Mouse (Mus musculus): ENCODE results near the gene Rnf103. TPM values are rescaled to one million over a fixed set of nuclear protein-coding genes. Genes with fewer than 3 reads are reported as not detected.

Gene Rnf103
- polyA plus RNA-seq, 1 experiment from 2014 or later = 27.3 TPM

DNA sequence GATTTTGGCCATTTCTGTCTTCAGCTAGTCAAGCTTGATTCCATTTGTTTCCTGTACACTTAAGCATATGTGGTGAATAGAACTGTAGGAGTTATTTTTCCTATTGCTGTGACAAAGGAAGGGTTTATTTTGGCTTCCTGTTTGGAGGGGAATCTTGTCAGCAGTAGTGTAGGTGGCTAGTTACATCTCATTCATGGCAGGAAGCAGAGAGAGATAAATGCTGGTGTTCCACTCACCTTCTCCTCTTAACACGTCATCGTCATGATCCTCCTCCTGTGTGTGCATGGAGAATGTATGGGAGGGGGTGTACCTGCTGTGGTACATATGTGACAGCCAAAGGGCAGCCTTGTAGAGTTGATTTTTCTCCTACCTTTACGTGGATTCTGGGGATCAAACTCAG is 6.9 kb downstream of the Rnf103 start:
- Histone ChIP-seq H3K36me3 (peaks cover 8% of the 10 kb centered on the region), H3K27ac (replicated peaks) (no peak overlapping the region), H3K4me2 (replicated peaks) (no peak overlapping the region), H3K9me3 (no peaks in the 10 kb centered on the region), H3K4me3 (no peak overlapping the region), H3K4me1 (peaks cover 25% of the 10 kb centered on the region), H3K9ac (replicated peaks) (no peak overlapping the region), H3K27me3 (no peaks in the 10 kb centered on the region)
- 87% methylated on average over 3 of the region's 3 CpGs for WGBS
- ATAC-seq (replicated peaks) = no peak

DNA sequence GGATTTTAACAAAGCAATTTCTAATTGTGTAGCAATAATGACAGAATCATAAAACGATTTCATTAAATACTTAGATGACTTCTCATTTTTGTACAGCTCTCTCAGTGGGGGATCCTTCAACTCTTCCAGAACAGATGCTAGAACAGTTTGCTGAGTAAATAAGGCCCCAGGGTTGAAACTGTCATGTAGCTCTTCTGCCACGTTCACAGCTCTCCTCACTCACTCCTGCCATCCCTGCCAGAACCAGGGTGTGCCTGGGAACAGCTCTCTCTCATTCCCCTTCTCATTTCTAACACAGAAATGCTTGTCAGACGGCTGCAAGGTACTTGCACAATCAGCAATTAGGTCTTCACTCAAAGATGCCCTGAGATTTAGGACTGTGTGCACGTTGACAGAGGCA is 9.3 kb downstream of the Rnf103 start:
- no peak for ATAC-seq (replicated peaks)
- WGBS = 50% methylated on average over 4 of the region's 4 CpGs
- H3K9ac ChIP-seq (replicated peaks) = no peak overlapping the region

GRCm38 (mm10) chr6:71503670-71504069 is 10.0 kb downstream of the Rnf103 start:
- no peak overlapping the region for H3K9ac ChIP-seq (replicated peaks)
- no peak overlapping the region for H3K4me3 ChIP-seq
- peaks cover 15% of the 10 kb centered on the region for H3K36me3 ChIP-seq
- H3K9me3 ChIP-seq = no peaks in the 10 kb centered on the region
- 0 out of 2 replicates have a peak, but pooled peaks cover 8% of the 10 kb centered on the region for H3K4me1 ChIP-seq
- H3K27me3 ChIP-seq = no peaks in the 10 kb centered on the region
- H3K27ac ChIP-seq (replicated peaks) = no peak overlapping the region
- no peak overlapping the region for H3K4me2 ChIP-seq (replicated peaks)
- ATAC-seq (replicated peaks) = no peak

More for the DNA sequence above, 9.3 kb downstream of the Rnf103 start:
- H3K4me1 ChIP-seq = 0 out of 2 replicates have a peak, but pooled peaks cover 11% of the 10 kb centered on the region
- no peak overlapping the region for H3K27ac ChIP-seq (replicated peaks)
- peaks cover 15% of the 10 kb centered on the region for H3K36me3 ChIP-seq
- no peak overlapping the region for H3K4me3 ChIP-seq
- H3K9me3 ChIP-seq = no peaks in the 10 kb centered on the region
- H3K27me3 ChIP-seq = no peaks in the 10 kb centered on the region
- no peak overlapping the region for H3K4me2 ChIP-seq (replicated peaks)

DNA sequence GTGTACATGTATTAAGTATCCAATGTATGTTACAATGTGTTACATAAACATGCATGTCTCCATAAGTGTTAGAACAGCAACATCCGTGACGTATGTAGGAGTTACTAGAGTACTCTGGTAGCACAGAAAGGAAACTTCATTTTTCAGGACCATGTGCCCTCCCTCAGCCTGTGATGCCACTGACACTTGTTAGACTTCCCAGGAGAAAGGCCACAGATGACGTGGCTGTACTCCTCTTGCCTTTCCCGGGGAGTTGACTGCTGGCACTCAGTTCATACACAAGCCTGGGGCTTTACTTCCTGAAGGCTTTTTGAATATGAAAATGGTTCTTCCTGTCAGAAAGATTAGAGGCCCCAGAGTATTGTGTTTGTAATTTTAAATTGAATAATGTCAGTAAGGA is 10.4 kb downstream of the Rnf103 start:
- H3K27ac ChIP-seq (replicated peaks) = no peak overlapping the region
- 86% methylated on average over 4 of the region's 4 CpGs for WGBS
- H3K4me1 ChIP-seq = 0 out of 2 replicates have a peak, but pooled peaks cover 6% of the 10 kb centered on the region
- peaks cover 19% of the 10 kb centered on the region for H3K36me3 ChIP-seq
- no peak for ATAC-seq (replicated peaks)
- H3K9me3 ChIP-seq = no peaks in the 10 kb centered on the region
- no peak overlapping the region for H3K4me2 ChIP-seq (replicated peaks)
- H3K9ac ChIP-seq (replicated peaks) = no peak overlapping the region
- H3K4me3 ChIP-seq = no peak overlapping the region
- H3K27me3 ChIP-seq = no peaks in the 10 kb centered on the region

- no peak for ATAC-seq (replicated peaks)
- WGBS = 86% methylated on average over 2 of the region's 2 CpGs
- H3K9me3 ChIP-seq = no peaks in the 10 kb centered on the region
Observed at GRCm38 (mm10) chr6:71505671-71506070, 12.0 kb downstream of the Rnf103 start.

GRCm38 (mm10) chr6:71519476-71519875 is 25.8 kb downstream of the Rnf103 start:
- ATAC-seq (replicated peaks) = no peak
- Histone ChIP-seq H3K36me3 (0 out of 2 replicates have a peak, but pooled peaks cover 4% of the 10 kb centered on the region), H3K4me3 (no peak overlapping the region), H3K4me1 (no peaks in the 10 kb centered on the region), H3K9ac (replicated peaks) (no peak overlapping the region), H3K27me3 (no peaks in the 10 kb centered on the region), H3K27ac (replicated peaks) (no peak overlapping the region), H3K9me3 (no peaks in the 10 kb centered on the region), H3K4me2 (replicated peaks) (no peak overlapping the region)
- WGBS = 94% methylated on average over 4 of the region's 4 CpGs

More at GRCm38 (mm10) chr6:71505671-71506070, 12.0 kb downstream of the Rnf103 start:
- Histone ChIP-seq H3K27ac (replicated peaks) (no peak overlapping the region), H3K9ac (replicated peaks) (no peak overlapping the region), H3K27me3 (no peaks in the 10 kb centered on the region), H3K4me1 (0 out of 2 replicates have a peak, but pooled peaks cover 6% of the 10 kb centered on the region), H3K36me3 (peaks cover 34% of the 10 kb centered on the region), H3K4me3 (no peak overlapping the region), H3K4me2 (replicated peaks) (no peak overlapping the region)

DNA sequence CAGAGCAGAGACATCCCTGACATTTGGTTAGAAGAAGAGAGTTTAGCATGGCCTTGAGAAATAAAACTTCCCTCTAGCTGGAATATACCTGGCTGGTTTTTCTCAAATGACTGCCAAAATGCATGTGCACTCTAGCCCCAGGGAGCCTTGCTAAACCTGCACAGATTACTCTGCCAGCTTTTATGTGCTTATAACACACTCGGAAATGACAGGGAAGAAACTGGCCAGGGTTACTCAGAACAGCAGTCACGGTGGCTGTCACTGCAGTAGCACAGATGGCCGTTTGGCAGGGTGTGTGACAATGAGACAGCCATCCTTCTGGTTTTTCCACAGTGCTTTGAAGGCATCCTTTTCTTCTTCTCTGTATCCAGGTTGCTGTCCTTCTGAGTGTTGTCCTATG is 31.9 kb downstream of the Rnf103 start:
- Histone ChIP-seq H3K27ac (replicated peaks) (peak overlapping the region; percentile 71), H3K4me3 (no peak overlapping the region), H3K36me3 (no peaks in the 10 kb centered on the region), H3K9ac (replicated peaks) (no peak overlapping the region), H3K4me2 (replicated peaks) (no peak overlapping the region), H3K9me3 (no peaks in the 10 kb centered on the region), H3K4me1 (0 out of 2 replicates have a peak, but pooled peaks cover 3% of the 10 kb centered on the region), H3K27me3 (no peaks in the 10 kb centered on the region)
- peak; percentile 75 for ATAC-seq (replicated peaks)
- 55% methylated on average over 3 of the region's 3 CpGs for WGBS

DNA sequence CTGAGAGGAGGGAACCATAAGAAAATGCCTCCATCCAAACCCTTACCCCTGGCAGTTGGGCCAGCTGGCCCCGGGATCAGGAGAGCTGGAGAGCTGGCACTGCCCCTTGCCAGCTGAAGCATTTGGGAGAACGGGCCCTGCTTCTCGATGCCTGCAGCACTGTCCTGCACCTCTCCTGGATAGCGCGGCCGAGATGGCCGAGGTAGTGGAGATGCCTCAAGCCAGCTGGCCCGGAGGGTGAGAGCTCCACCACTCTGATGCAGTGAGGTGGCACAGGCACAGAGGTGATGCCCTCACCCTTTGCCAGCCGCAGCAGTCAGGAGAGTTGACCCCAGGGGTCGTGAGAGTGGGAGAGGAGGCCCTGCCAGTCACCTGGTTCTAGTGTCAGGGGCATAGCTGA is 33.4 kb downstream of the Rnf103 start:
- no peaks in the 10 kb centered on the region for H3K9me3 ChIP-seq
- no peak overlapping the region for H3K4me2 ChIP-seq (replicated peaks)
- 86% methylated on average over 10 of the region's 10 CpGs for WGBS
- H3K27ac ChIP-seq (replicated peaks) = no peak overlapping the region
- 0 out of 2 replicates have a peak, but pooled peaks have one; percentile 6 for ATAC-seq (replicated peaks)
- H3K4me1 ChIP-seq = 0 out of 2 replicates have a peak, but pooled peaks cover 3% of the 10 kb centered on the region
- H3K9ac ChIP-seq (replicated peaks) = no peak overlapping the region
- H3K36me3 ChIP-seq = no peaks in the 10 kb centered on the region
- H3K4me3 ChIP-seq = no peak overlapping the region
- H3K27me3 ChIP-seq = no peaks in the 10 kb centered on the region

- Histone ChIP-seq H3K4me3 (no peak overlapping the region), H3K4me2 (replicated peaks) (no peak overlapping the region), H3K36me3 (no peaks in the 10 kb centered on the region), H3K4me1 (0 out of 2 replicates have a peak, but pooled peaks cover 3% of the 10 kb centered on the region), H3K27ac (replicated peaks) (no peak overlapping the region), H3K9me3 (no peaks in the 10 kb centered on the region), H3K27me3 (no peaks in the 10 kb centered on the region), H3K9ac (replicated peaks) (no peak overlapping the region)
- WGBS = 90% methylated on average over 9 of the region's 9 CpGs
- ATAC-seq (replicated peaks) = no peak
Observed at GRCm38 (mm10) chr6:71527826-71528225, 34.1 kb downstream of the Rnf103 start.

DNA sequence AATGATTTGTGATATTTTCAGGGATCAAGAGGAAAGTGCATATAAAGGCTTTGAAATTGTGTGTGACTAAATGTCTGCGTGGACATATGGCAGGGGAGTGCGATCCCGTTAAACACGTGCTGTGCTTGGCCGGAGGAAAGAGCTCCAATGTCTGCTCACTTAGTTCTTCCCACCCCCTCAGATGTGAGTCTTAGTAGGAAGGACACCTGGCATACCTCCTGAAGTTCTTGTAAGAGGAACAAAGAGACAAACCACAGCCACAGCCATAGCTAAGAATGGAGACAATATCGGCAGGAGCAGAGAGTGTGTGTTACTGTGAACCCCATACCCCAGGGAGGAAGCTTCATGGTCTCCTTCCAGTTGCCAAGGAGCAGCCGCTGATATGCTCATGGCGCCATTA is 36.5 kb downstream of the Rnf103 start:
- H3K27ac ChIP-seq (replicated peaks) = no peak overlapping the region
- H3K4me3 ChIP-seq = no peak overlapping the region
- no peak overlapping the region for H3K4me2 ChIP-seq (replicated peaks)
- no peak for ATAC-seq (replicated peaks)
- no peaks in the 10 kb centered on the region for H3K27me3 ChIP-seq
- H3K9me3 ChIP-seq = no peaks in the 10 kb centered on the region
- WGBS = 83% methylated on average over 8 of the region's 8 CpGs
- H3K4me1 ChIP-seq = 0 out of 2 replicates have a peak, but pooled peaks cover 3% of the 10 kb centered on the region
- H3K9ac ChIP-seq (replicated peaks) = no peak overlapping the region
- H3K36me3 ChIP-seq = no peaks in the 10 kb centered on the region

DNA sequence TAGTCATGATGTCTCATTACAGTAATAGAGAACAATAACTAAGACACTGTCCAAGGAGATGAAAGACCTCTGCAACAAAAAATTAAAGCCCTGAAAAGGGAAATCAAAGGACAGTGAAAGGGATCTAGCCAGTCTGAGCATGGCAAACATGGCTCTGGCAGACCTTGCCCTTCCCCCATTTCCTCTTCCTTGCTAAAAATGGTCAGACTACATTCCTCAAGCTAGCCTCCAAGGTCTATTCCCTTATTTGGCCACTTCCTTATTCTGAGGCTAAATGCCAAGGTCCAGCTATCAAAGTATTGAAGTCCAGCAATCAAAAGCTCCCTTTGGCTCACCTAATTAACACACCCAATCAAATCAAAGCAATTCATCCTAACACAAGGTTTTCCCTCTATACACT is 43.6 kb downstream of the Rnf103 start:
- H3K4me3 ChIP-seq = no peak overlapping the region
- no peaks in the 10 kb centered on the region for H3K27me3 ChIP-seq
- H3K27ac ChIP-seq (replicated peaks) = no peak overlapping the region
- H3K9ac ChIP-seq (replicated peaks) = no peak overlapping the region
- H3K36me3 ChIP-seq = no peaks in the 10 kb centered on the region
- H3K4me2 ChIP-seq (replicated peaks) = no peak overlapping the region
- no peaks in the 10 kb centered on the region for H3K9me3 ChIP-seq
- no peak for ATAC-seq (replicated peaks)
- H3K4me1 ChIP-seq = no peaks in the 10 kb centered on the region

GRCm38 (mm10) chr6:71543686-71544499 is 50.2 kb downstream of the Rnf103 start, which contains the start of gene Chmp3:
Gene Chmp3 (plus strand): TSS chr6:71543797.
- peaks cover 10% of the 10 kb centered on the region for H3K4me1 ChIP-seq
- H3K27me3 ChIP-seq = no peaks in the 10 kb centered on the region
- no peaks in the 10 kb centered on the region for H3K9me3 ChIP-seq
- H3K4me2 ChIP-seq (replicated peaks) = peak within 1 kb of the TSS; percentile 54
- peak within 1 kb of the TSS; percentile 75 for H3K4me3 ChIP-seq
- H3K36me3 ChIP-seq = no peaks in the 10 kb centered on the region
- peak within 1 kb of the TSS; percentile 96 for H3K9ac ChIP-seq (replicated peaks)
- H3K27ac ChIP-seq (replicated peaks) = peak within 1 kb of the TSS; percentile 96
- under 1% methylated on average over 59 of the region's 59 CpGs for WGBS
- peak; percentile 100 for ATAC-seq (replicated peaks)
